Mouse (Mus musculus) adrenal gland (tissue): ENCODE results near the gene Ccnd2.

Experiments used
- intact Hi-C: fragments of 180-260 bp; cut with DNase I; formaldehyde crosslinking; loops from one replicate; pipeline ENCODE4 v1.15.1; 2025

The Ccnd2 gene

DNA sequence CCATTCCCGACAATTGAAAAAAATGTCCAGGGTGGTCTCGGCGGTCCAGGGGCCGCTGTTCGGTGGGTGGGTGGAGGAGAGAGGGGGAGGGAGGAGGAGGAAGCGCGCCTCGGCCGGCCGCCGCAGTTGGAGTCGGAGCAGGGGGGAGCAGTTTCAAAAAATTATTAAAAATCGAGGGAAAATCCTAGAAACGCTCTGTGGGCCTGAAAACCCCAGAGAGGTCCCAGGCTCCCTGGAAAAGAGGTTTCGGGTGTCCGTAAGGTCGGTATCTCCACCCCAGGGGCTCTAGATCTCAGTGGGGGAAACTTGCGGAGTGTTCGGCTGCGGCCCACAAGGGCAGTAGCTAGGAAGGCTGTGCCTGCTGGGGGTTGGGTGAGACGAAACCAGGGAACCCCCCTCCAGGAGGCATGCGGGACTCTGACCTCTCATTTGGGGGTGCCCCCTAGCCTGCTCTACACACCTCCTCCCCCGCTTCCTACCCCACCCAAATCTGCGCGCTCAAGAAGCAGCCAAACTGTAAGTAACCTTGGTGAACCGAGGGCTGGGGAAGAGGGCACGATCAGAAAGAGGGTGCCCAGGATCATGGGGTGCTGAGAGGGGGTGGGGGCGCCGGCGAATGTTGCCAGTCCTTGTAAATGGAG lies 2.6 kb downstream of the Ccnd2 start:
- intact Hi-C loops = loop anchor here (5.0 kb wide), 2 partner anchors 123 to 173 kb away; no protein-coding TSS in a partner anchor

DNA sequence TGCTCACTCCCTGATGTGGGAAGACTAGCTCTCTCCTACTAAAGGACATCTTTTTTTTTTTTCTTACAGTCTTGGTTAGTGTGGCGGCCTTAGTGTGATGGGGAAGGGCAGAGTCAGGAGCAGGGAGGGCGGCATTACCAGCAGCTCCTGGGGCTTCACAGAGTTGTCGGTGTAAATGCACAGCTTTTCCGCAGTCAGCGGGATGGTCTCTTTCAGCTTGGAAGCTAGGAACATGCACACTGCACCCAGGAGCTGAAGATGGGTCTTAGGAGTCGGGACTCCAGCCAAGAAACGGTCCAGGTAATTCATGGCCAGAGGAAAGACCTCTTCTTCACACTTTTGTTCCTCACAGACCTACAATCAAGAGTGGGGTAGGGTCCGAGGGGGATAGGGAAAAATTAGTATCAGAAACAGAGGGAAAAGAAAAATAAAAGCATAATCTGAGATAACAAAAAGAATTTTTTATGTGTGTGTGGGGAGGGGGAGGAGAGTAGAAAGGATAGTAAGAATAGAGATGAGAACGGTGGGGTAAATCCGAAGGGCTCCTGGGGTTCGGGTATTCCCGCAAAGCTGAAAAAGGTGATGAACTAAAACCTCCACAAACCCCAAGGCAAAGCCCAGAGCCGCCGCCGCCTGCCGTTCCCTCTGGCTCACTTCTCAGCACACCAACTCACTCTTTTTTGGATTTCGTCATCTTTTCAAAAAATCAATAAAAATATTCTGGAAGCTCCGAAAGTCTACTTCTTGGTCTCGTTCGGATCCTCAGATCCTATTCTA lies 3.3 kb downstream of the Ccnd2 start:
- intact Hi-C loops = loop anchor here (5.0 kb wide), 2 partner anchors 124 to 174 kb away; no protein-coding TSS in a partner anchor

DNA sequence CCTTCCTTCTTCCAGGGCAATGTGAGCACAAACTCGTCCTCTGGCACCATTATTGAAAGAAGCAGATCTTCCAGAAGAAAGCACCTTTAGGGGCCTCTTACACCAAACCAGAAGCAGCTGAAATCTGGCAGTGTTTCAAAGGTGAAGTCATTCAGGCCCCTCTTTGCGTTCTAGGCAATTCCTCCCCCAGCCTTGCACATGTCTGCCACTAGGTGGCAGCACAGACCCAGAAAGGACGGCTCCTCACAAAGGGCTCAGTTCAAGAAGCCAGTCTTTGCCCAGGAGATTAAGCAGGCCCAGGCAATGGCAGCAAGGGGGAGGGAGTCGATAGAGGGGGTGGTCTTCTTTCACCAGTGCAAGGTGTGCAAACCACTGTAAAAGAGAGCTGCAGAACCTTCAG lies 4.3 kb downstream of the Ccnd2 start:
- intact Hi-C loops = loop anchor here (2.0 to 5.0 kb wide), 4 partner anchors 125 to 299 kb away; partner anchors contain the start of gene Parp11

DNA sequence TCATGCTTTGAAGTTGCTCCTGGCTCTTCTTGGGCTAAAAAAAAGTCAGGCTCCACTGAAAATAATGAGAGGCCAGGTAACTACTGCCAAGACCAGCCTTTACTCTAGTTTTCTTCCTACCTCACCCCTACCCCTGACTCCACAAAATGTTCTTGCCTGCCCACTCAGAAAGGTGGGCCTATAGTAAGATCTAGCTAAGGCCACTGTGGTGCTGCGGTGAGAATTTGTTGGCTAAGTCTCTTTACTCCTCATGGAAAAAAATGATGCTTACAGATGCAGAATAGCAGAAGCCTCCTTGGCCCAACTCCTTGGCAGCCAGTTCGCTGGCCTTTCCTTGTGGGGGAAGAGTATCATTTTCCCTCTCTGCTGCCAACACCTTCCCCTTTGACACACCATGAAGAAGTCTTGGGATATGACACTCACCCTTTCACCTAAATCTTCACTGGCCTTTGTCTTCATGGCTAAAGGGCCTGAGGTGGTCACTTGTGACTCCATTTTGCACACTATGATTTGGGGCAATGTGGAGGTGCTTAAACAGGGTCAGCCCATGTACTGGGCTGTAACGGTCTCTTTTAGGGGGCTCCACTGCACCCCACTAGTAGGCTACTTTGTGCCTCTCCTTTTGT lies 5.6 kb downstream of the Ccnd2 start:
- intact Hi-C loops = loop anchor here (2.0 to 5.0 kb wide), 4 partner anchors 126 to 300 kb away; partner anchors contain the start of gene Parp11

DNA sequence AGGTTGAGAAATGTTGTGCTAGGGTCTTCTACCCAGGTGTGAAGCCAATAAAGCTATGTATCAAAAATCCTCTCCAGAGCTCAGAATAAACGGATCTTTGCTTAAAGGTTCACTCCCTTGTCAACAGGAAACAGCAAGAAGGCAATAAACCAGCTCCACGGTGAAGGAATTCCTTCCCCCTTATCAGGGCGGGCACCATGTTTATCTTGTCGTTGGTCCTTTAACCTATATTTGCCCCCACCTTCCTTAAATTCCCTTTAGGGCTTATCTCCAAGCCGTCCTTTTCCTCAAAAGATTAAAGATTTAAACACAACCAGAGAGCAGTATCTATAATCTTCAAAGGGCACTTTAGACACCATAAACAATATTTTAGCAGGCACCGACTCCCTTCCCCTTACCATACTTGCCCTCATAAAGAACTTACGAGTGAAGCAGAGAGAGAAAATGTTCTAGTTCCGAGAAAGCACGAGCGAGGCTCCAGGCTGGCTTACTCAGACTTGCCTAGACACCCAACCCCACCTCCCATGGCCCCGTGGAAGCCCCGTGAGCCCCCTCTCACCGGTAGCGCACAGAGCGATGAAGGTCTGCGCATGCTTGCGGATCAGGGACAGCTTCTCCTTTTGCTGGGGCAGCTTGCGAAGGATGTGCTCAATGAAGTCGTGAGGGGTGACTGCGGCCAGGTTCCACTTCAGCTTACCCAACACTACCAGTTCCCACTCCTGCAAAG lies 6.4 kb downstream of the Ccnd2 start:
- intact Hi-C loops = loop anchor here (2.0 to 5.0 kb wide), 4 partner anchors 127 to 301 kb away; partner anchors contain the start of gene Parp11

DNA sequence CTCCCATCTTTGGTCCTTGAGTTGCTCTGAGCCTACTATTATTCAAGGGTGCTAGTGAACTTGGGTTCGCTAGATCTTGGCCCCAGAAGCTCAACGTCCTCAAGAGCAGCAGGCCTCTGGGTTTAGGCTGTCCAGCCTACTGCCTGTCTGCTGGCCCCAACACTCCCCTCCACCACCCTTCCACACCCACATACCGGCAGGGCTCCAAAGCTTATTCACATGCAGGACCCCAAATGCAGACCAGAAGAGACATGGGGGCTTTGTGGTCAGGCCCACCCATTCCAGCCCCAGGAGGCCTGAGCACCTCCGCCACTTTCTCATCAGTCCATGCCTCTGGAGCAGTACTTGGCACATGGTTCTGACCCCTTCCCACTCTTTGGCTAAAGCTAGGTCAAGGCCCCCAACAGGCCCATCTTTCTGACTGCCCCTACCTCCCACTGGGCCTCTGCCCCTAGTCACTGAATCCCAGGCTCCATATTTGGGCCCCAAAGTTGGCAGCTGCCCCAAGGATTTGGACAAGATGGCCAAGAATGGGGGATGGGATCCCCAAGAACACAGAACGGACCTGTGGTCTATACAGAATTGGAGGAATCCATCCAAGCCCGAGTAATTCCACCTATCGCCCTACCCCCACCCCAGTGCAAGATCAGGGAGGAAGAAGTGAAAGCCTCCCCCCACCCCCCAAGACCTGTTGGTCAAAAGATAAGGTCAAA lies 8.3 kb downstream of the Ccnd2 start:
- intact Hi-C loops = no loop called here

DNA sequence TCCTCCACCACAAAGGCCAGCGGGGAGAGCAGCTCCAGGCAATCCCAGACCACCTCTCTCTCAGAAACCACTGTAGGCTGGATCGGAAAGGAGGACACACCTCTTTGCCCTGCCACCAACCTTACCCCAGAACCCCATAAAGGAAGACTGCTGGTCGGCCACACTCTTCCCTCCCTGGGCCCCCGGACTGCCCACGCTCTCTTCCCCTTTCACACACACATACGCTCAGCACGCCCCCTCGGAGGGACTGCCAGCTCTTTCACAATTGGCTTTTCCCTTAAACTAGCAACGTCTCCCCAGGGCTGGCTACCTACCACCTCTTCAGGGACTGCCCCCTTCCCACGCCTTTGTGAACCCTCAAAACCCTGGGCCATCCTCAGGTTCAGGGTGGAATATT lies 8.9 kb downstream of the Ccnd2 start:
- intact Hi-C loops = no loop called here

DNA sequence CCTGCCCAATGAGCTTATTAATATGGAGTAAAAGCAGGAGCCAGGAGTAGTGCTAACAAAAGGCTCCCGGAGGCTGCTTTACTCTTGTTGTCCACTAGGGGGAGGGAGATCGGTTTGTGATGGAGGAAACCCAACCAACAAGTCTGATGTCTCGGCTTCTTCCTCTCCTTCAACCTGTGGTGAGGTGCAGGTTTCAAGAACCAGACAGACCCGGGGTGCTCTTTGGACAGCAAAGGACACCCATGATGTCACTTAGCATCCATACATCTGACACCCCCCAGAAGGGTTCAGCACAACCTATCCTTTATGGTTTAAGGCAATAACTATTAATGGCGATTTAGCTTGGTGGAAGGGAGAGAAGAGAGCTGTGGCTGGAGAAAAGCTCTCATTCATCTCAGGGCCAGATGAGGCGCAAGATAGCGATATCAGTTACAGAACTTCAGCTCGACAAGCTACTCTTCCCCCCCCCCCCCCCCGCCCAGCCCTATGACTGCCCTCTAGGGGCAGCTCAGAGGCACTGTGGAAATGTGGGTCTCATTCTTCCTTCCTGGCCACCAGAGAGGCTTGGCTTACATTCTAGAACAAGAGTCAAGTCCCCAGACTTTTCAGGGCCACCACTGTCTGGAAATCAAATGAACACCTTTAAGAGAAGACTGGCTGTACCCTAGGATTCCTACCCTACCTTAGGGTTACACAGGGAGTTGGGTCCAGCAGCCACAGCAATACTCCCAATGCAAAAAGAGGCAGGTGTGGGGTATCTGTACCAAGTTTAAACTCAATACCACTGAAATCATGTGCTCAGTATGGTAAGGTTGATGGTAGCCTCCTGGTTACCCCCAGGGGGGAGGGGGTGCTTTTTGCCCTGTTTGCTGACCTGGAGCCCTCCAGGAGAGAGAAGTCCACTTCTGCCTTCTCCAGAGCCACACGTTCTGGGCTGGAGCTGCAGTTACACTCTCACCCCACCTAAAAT lies 9.6 kb downstream of the Ccnd2 start:
- intact Hi-C loops = no loop called here

DNA sequence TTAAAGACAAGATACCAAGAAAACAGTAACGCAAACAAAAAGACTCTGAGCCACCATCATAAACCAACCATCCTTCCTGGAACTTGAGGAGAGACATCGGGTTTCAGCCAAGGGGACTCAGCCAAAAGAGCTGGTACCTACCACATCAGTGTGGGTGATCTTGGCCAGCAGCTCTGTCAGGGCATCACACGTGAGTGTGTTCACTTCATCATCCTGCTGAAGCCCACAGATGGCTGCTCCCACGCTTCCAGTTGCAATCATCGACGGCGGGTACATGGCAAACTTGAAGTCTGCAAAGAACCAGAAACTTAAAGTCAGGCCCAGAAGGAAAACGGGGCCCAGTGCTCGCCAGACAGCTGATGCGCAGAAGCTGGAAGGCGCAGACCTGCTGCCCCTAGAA lies 13.0 kb downstream of the Ccnd2 start:
- intact Hi-C loops = no loop called here

DNA sequence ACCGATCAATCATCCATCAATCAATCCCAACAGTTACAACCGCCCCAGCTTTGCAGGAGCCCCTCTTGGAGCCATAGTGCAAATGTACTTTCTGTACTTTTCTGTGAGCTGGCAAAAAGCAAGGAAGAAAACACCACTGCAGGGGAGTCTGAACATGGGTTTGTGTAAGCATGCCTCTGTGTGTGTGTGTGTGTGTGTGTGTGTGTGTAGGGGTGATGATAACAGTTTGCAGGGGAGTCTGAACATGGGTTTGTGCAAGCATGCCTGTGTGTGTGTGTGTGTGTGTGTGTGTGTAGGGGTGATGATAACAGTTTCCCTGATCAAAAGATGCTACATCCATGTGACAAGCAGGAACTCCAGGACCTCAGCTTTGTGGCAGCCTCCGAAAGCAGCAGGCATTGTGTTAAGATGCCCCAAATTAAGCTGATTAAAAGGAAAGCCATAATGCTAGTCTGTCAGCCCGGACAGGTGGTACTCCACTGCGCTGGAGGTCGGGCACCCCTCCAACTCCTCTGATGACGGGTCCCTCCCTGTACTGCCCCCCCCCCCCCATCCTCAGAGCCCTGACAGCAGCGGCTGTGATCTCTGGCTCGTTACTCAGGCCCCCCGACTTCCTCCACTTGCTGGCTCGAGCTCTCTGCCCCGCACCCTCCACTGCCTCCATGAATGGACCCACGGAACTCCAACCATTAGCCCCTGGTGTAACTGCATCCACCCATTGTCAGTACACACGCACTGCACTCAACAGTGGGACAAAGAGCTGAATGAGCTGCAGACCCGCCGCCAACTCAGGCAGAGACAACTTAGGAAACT lies 18.4 kb downstream of the Ccnd2 start:
- intact Hi-C loops = no loop called here

DNA sequence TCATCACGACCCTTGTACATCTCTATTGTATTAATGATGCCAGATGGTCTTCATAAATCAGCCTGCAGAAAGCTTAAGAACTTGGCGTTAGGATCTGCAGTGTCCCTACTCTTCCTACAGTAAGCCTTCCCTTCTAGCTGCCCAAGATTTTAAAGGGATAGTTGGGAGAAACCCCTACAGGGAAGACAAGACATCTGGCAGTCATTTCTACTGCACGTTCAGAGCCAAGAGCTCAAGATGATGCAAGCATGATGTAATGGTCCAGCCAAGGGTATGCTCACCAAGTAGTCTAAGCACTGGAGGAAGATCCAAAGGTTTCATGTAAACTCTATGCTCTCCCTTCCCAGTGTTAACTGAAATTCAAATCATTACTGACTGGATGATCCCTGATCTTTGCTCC lies 19.3 kb downstream of the Ccnd2 start:
- intact Hi-C loops = no loop called here

DNA sequence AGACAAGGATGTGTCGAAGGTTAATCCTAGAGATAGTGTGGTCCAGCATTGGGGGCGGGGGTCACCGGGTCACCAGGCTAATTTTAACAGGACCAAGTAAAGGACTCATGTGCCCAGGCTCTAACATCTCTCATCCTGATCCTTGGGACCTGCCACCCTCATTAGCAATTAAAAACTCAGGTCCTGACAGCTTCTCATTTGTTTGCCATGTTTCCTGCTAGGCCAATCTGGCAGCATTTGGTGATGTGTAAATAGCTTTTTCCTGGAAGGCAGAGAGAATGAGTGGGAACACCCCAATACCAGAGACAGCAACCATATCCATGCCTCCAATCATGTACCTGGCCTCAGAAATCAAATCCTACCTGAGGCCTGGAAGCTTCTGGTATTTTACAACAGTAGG lies 20.0 kb downstream of the Ccnd2 start:
- intact Hi-C loops = no loop called here

DNA sequence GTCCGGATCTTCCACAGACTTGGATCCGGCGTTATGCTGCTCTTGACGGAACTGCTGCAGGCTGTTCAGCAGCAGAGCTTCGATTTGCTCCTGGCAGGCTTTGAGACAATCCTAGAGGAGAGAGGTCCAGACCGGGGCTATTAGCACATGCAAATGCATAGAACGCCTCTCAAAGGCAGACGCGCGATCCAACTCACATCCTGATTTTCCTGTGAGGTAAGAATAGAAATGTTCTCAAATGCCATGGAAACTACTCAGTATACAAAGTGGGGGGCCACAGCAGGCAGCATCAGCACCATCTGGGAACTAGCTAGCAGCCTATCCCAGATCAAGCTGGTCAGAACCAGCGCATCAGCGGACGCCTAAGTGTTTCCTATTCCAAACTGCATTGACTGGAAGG lies 21.6 kb downstream of the Ccnd2 start:
- intact Hi-C loops = no loop called here

DNA sequence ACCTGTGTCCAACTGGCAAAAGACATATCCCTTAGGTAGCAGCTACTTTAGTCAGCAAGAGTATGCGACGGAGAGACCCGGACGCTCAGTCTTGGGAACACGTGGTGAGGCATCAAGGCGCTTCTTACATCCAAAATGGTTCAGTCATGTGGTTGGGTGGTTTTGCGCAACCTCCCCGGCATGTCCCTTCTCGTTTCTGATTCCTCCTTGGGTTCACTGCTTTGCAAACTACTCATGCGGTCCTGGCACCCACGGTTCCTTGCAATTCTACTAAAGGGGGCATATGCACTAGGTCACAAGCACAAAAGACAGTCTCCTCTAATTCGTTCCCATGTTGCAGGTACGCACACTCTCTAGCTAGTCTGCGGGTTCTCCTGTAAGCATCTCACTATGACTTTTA lies 22.3 kb downstream of the Ccnd2 start:
- intact Hi-C loops = no loop called here

DNA sequence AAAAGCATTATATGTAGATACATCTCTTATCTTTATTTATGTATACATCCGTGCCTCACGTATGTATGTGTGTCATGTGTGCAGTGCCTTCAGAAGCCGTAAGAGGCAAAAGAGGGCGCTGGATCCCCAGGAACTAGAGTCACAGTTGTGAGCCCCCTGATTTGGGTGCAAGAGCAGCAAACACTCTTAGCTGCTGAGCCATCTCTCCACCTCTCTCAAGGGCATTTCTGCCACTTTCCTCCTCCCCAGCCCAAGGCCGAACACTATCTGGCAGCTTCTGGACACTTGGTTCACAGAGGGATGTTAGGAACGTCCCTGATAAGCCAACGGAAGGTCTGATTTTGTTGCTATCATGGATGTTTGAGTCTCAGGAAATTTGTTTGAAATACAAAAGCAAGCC lies 28.5 kb downstream of the Ccnd2 start:
- intact Hi-C loops = loop anchor here (5.0 kb wide), 1 partner anchor 171 kb away; no protein-coding TSS in a partner anchor

DNA sequence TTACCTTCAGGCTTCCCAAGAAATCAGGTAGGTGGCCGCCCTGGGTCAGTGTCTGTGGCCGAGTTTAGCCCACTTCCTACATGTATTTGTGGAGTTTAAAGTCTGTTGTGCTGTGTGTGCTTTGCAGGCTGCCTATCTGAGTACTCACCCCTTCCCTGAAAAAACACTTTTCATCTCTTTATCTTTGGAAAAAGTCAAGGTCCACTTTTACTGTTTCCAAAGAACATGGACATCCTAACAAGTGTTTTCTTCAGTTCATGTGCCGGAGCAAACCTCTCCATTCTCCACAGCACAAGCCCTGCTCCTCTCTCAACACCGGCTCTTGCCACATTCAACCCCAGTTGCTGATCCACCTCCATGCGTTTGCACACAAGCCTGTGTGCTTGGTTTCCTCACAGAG lies 29.0 kb downstream of the Ccnd2 start:
- intact Hi-C loops = loop anchor here (5.0 kb wide), 1 partner anchor 171 kb away; no protein-coding TSS in a partner anchor

DNA sequence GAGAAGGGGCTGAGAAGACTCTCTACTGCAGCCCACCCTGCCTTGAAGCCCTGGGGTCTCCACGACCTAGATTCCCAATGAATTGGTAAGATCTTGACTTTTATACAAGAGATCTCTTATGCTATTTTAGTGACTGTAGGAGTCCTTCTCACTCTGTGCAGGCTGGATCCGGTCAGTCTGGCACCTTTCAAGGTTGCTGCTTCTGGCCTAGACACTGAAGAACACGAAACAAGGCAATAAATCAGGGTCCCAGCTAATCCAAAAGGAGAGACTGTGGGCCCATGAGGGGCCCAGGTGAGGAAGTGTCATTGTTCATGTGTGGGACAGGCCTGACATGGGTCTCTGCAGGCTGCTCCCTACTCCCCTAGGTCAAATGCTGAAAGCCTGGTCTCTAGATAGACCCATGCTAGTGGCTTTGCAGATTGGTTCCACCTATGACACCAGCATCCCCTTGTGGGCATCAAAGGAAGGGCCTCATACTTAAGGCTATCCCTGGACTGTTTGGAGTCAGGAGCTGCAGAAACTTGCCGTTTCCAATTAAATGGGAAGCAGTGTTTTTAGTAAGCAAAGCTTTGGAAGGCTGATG lies 29.7 kb downstream of the Ccnd2 start:
- intact Hi-C loops = loop anchor here (5.0 kb wide), 1 partner anchor 170 kb away; no protein-coding TSS in a partner anchor

DNA sequence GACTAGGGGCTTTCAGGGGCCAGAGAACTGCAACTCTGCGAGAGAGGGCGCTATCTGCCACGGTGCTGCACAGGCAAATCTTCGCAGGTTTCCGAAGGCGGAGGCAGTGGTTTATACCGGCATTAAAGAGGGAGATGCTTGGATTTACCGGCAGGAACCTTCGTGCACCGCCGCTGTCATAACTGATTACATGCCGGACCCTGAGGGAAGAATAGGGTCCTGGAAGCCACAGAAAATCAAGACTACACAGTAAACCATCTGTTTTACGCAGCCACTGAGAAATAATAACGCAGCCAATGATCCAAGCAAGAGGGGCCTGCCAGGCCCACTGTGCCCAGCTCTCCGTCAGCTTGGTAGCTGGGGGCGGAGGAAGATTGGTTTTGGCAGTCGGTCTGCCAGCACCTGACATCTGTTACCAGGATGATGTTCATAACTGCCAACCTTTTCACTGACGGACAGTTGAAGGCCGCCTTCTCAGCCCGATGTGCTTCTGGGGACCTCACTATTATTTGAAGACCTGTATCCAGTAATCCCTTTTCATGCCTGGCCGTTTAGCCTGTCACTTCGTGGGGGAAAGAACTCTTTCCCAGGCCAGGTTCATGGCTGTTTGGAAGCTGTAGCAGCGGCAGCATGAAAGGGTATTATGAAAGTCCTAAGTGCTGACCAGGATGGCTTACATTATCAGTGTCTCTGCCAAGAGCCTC lies 37.1 kb downstream of the Ccnd2 start:
- intact Hi-C loops = no loop called here
